Mouse (Mus musculus): ENCODE results near the gene Ankrd12.

Ankrd12 gene

DNA sequence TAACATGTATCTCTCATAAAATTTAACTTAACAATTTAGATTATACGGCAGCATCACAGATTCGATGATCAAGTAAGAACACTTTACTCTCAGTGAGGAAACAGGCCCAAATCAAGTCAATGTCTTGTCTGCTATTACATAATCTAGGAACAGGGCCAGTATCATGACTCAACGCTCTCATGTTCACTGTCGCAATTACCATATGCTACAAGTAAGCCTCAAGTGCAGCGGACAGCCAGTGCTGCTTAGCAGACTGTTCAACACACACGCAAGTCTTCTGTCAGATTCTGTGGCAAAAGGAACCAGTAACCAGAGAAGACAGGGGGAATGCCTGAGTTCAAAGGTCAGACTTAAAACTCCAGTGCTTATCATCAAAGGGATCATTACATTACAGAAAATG lies 145.9 kb downstream of the Ankrd12 start:
- DNase-seq (ENCODE audit: low spot score in 2 of 2) = peak; percentile 80 to 86

DNA sequence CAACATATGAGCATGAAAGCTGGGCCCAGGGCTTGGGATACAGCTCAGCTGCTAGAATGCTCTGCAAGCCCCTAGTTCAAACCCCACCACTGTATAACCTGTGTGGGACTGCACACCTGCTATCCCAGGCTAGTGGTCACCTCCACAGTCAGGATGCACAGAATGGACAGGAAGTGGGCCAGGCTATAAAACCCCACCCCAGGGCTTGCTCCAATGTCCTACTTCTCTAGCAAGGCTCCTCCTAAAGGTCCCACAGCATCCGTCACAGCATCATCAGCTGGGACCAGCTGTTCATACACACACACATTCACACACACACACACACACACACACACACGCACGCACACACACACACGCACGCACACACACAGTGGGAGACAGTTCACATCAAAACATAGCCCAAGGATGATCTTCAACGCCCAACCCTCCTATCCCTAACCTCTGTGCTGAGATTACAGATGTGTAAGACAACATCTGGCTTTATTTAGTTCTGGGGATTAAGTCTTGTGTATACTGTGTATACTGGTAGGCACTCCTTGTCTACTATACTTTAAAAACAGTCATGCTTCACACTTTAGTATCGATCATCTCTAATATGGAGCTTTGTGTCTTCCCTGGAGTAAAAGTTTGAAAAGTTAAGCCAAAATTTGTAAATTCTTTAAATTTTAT lies 146.6 kb downstream of the Ankrd12 start:
- DNase-seq (ENCODE audit: low spot score in 2 of 2) = no peak

DNA sequence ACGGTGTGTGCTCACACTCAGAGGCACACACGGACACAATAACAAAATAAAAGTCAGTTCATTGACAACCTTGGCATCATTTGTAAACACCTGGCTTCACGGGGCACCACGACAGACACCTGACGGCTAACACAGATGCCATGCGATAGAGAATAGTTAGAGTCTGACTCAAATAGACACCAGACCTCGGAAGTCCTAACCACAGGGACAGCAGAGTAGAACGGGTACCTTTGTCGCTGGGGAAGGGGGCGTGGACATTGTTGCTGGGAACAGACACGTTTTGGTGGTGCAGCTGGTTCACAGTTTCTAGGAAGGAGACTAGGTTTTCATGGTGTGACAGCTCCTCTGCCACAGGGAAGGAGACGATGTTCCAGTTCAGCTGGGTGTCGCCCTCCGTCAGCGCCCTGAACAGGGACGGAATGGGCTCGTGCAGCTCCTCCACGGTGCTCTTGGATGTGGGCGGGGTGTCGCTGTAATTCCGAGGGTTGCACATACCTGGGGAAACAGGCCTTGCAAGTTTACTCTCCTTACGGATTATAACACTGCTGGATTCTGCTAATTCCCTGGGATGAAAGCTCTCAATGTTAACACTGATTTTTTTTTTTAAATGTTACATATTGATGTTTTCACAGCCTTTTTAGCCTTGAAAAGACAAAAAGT lies 147.4 kb downstream of the Ankrd12 start:
- no peak for DNase-seq (ENCODE audit: low spot score in 2 of 2)

DNA sequence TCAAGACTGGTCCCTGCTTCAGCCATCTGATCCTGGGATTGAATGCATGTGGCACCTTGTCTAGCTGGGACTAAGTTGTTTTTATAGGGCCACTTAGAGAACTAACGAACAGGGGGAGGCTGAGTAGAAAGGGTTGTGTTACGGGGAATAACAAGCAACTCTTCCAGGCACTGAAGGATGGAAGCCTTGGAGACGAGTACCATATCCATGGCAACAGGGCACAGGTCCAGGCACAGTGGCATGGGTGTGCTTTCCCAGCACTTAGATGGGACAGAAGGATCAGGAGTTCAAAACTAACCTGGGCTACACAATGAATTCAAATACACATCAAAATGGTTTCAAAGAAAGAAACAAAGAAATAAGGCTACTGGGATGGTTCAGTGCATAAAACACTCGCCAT lies 149.8 kb downstream of the Ankrd12 start:
- DNase-seq (ENCODE audit: low spot score in 2 of 2) = no peak

DNA sequence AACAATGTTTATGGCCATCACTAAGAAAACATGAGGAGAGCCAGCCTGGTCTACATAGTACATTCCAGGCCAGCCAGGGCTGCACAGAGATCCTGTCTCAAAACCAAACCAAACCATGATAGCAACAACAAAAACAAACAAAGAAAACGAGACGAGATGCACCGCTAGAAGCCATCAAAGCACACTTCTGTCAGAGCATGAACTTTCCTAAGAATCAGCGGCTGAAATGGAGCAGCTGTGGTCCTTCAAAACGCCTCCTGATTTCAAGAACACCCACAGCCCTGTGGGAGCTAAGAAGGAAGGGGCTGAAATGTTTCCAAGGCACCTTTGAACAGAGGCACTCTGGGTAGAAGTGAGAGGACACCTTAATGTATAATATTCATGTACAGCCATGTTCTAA lies 152.7 kb downstream of the Ankrd12 start:
- DNase-seq (ENCODE audit: low spot score in 2 of 2) = no peak

DNA sequence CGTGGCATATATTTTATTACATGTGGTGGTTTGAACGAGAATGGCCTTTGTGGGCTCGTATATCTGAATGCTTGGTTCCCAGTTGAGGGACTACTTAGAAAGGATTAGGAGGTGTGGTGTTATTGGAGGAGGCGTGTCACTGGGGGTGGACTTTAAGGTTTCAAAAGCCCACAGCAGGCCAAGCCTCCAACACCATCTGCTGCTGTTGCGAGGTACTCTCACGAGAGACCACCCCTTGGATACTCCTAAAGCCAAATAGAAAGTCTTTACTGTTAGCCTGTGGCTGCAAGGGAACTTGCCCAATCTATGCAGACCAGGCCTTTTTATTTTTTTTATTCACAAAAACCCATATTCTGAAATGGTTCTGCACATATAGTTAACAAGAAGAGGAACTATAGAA lies 154.9 kb downstream of the Ankrd12 start:
- no peak for DNase-seq (ENCODE audit: low spot score in 2 of 2)

DNA sequence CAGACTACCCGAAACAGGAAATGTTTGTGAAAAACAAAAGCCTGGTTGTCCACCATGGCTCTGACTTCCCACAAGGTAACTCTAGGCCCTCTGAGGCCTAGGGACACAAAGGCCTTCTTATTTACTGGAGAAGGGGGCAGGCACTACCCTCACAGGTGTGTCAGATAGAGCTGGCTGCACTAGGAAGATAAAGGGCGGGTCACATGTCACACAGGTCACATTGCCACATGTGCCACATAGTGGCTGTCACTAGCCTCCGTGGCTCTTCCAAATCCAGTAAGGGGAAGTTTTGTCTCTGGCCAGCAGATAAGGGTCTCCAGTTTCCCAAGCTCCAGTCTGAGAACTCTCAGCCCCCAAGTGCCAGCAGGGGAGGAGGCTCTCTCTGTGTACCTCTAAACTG lies 157.7 kb downstream of the Ankrd12 start:
- no peak for DNase-seq (ENCODE audit: low spot score in 2 of 2)

DNA sequence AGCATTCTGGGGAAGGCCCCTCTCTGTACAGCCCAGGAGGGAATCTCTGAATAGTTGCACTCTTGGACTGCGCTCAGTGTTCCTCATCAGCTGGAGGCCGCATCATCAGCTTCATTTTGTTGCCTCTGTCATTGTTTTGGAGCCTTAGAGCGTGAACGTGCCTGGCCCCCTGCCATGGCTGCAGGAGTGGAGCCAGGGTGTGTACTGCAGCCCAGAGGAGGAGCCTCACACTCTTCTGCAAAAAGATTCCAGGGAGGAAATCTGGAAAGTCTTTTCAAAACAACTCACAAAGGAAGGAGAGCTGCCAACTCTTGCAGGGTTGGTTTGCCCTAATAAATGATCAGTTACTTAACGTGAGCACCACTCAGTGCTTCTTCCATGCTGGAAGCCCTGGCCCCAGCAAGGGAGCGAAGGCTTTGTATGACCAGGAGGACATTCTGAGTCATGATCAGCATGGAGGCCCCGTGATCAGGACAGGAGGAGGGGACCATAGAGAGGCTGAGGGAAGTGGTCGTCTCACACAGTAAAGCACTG lies 160.7 kb downstream of the Ankrd12 start:
- DNase-seq (ENCODE audit: low spot score in 2 of 2) = peak; percentile 90 to 93
